Mouse (Mus musculus): Measurements from ENCODE around the gene Pigv. TPM values are rescaled to one million over a fixed set of nuclear protein-coding genes. Genes with fewer than 3 reads are reported as not detected.
A peak's percentile ranks its signal among the peaks of the same experiment; 100 is the strongest.

The Pigv gene
- total RNA-seq, 2 experiments from 2014 or later, result 8.3 to 9.6 TPM

DNA sequence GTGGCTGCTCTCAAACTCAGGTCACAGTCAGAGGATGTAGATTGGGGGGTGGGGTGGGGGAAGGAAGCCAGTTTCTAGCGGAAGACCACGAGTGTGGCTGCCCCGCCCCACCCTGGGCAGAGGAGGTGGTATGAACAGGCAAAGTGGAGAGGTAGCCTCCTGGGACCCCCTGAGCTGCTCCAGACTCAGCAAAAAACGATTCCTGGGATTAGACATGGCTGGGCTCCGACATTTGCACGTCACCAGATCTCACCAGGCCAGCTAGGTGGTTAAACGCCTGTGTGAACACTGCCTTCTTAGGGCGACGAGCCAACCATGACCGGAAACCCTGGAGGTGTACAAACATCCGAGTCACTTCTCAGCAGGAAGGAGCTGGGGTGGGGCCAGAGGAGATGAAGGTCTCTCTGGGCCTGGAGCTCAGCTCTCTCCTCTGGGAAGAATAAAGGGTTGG lies 46.8 kb downstream of the Pigv start:
- intact Hi-C loops (cut with DNase I), result no loop called here
- no peak for DNase-seq (ENCODE audit: low spot score in 2 of 2)

DNA sequence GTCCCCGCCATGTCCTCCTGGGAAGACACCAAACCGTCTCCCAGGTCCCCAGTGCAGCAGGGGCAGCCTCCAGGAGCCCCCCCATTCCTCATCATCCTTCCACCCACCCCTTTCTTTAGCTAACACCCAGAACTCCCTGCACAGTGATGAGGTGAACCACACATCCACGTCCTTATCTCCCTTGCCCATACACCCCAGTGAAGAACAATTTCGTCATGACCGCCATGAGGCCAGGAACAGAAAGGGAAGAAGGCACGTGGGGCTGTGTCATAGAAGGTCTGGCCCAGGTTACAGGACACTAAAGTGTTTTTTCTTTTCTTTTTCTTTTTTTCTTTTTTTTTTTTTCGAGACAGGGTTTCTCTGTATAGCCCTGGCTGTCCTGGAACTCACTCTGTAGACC lies 47.6 kb downstream of the Pigv start:
- intact Hi-C loops (cut with DNase I), result no loop called here
- no peak for DNase-seq (ENCODE audit: low spot score in 2 of 2)

DNA sequence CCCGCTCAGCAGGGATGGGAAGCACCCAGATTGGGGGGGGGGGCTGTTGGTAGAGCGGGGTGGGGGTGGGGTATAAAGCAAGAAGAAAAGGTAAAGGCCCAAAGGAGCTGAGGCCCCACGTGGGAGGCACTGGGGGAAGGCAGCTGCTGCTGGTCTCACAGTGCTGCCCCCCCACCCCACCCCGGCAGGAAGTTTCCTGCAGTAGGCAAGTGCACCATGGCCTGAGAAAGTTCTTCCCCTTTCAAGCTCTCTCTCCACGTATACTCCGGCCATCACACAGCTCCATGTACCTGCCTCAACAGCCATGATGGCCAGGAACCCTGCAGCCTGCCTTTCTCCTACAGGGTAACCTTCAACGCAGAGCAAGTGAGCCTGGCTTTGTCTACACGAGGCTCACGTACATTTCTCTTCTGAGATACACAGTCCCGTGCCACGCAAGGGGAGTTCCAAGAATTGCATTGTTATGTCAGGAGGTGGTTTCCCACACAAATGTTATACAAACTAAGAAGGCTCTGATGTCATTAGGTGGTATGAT lies 50.2 kb downstream of the Pigv start:
- intact Hi-C loops (cut with DNase I), result no loop called here
- DNase-seq (ENCODE audit: low spot score in 2 of 2), result no peak

DNA sequence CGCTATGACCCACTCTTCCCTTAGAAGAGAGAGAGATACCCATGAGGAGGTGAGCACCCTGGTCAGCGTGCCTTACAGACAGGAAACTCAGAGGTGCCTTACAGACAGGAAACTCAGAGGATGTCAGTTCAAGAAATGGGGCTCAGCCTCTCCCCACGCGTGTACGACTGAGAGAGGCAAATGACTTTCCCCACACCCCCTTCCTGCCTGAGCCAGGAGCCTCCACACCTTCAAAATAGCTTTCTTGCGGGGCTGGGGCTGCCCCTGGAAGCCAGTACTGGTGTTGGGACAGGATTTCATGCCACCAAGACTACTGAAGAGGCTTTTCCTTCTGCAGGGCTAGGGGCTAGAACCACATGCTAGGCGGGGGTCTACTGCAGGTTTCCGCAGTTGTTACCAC lies 51.8 kb downstream of the Pigv start:
- no peak for DNase-seq (ENCODE audit: low spot score in 2 of 2)
- intact Hi-C loops (cut with DNase I), result no loop called here

DNA sequence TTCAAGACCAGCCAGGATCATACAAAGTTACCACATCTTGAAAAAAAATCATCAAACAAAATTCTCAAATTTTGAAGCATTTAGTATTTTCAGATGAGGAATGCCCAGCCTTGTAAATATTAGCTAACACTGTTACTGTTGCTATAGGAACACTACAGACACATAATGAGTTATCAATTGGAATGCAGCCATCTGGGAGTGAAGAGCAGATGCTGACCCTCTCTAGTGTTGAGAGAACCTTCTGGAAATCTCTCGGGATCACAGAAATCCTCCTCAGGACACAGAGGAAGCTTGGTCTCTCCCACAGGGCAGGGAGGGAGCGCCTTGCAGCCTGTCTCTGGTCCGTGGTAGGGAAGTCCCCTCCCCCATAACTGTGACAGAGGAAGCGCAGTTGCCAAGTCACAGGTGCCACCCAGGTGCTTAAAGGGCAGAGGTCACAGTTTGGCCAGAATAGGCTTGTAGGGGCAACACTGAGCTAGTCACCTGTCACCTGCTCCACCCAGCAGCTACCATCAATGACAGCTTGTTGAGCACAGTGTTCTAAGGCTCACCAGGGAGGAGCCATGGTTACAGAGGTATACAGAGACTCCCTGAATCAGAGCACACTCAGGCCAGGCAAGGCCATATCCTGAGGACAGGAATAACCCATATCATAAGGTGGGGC lies 52.8 kb downstream of the Pigv start:
- intact Hi-C loops (cut with DNase I), result no loop called here
- DNase-seq (ENCODE audit: low spot score in 2 of 2), result no peak

DNA sequence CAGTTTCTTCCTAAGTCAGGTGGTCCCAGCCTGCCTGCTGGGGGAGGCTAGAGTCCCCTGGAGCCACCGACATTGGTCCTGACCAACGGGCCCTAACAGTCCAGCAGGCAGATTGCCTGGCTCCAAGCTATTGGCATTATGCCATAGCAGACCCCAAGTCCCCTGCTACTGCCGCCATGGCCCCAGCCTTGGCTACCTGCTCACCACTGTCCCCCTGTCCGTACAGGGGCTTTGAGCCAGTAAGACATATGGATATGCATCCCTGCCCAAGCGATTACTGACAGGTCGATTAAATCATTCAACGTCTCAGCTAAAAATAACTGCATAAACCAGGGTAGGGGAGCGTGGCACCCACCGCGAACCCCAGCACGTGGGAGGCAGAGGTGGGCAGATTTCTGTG lies 54.5 kb downstream of the Pigv start:
- DNase-seq (ENCODE audit: low spot score in 2 of 2), result no peak
- intact Hi-C loops (cut with DNase I), result no loop called here

DNA sequence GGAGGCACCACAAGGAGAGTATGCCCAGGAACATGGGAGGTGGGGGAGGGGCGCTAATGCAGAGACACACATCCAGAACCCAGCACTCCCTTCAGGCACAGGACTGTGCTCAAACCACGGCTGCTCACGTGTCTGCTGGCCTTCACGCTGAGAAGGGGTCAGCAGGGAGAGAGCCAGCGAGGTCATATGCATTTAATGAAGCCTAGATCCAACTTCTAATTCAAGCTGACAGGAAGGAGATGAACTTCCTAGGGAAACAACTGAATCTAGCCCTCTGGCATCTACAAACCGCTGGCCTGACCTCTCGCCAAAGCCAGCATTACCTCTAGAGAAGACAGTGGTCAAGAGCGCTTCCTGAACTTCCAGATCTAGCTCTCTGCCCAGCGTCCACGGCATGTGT lies 57.0 kb downstream of the Pigv start:
- intact Hi-C loops (cut with DNase I), result no loop called here
- DNase-seq (ENCODE audit: low spot score in 2 of 2), result no peak

DNA sequence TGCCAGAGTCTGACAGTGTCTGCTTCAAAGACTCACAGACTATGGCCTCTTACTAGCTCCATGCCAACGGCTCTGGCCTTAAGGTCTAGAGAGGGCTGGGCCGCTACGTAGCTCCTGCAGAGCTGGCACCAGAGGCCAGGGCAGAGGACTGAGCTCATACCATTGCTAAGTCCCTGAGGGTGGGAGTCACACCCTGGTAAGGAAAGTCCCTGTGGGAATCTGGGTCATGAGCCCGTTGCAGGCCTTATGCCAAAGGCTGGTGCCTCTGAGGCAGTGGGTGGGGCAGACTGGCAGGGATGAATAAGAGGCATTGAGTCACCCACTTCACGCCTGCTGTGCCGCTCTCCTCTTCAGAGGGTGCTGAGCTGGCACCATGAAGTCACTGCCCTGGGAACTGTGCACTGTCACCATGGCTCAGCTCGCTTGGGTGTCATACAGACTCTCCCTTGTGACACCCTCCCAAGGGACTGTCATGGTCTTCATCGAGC lies 58.1 kb downstream of the Pigv start:
- intact Hi-C loops (cut with DNase I), result no loop called here

DNA sequence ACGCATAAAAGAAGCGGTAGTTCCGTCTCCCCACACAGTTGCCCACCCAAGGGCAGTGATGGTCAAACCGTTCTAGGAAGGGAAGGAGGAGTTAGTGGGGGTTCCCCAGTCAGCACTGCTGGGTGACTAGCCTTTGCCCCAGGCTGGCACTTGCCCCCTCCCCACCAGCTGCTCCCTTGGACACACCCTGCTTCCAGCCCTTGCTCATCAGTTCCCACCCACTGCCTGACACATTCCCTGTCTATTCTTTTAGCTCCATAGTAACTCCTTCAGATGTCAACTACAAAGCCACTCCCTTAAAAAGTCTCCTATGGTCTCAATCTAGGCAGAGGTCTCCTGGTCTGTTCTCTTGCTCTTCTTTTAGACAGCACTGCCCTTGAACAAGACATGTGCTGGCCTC lies 58.6 kb downstream of the Pigv start:
- intact Hi-C loops (cut with DNase I), result no loop called here

More for the DNA sequence above, 58.1 kb downstream of the Pigv start:
- peak; percentile 73 to 76 for DNase-seq (ENCODE audit: low spot score in 2 of 2)

DNA sequence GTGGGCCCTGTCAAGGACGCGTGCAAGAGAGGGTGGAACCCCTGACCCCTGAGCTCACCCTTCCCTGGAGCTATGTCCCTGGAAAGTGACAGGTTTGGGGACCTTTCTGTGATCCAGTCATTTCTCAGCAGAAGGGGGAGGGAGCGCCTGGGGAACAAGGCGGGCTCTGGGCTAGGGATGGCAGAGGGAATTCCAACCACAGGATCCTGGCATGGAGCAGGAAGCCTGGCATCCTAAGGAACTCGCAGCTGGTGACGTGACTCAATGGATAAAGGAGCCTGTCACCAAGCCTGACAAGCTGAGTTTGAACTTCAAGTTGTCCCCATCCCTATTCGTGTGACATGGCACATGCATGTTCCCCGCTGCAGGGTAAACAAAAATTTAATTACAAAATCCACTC lies 59.4 kb downstream of the Pigv start:
- intact Hi-C loops (cut with DNase I), result no loop called here

More for the DNA sequence above, 58.6 kb downstream of the Pigv start:
- DNase-seq (ENCODE audit: low spot score in 2 of 2), result no peak

DNA sequence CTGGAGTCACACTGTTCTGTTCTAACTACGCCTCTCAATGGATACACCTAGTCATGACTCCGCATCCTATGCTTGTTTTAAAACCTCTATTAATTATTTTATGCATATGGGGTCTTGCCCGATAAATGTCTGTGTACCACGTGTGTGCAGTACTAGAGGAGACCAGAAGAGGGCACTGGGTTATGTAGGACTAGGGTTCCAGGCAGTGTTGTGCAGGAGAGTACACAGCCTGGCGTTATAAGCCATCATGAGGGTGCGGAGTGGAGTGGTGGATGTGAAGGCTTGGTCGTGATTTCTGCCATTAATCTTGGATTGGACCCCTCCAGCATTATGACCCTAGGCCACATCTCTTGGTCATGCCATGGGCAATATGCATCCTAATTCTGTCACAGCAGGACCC lies 60.0 kb downstream of the Pigv start:
- DNase-seq (ENCODE audit: low spot score in 2 of 2), result no peak
- intact Hi-C loops (cut with DNase I), result no loop called here

More for the DNA sequence above, 59.4 kb downstream of the Pigv start:
- no peak for DNase-seq (ENCODE audit: low spot score in 2 of 2)

DNA sequence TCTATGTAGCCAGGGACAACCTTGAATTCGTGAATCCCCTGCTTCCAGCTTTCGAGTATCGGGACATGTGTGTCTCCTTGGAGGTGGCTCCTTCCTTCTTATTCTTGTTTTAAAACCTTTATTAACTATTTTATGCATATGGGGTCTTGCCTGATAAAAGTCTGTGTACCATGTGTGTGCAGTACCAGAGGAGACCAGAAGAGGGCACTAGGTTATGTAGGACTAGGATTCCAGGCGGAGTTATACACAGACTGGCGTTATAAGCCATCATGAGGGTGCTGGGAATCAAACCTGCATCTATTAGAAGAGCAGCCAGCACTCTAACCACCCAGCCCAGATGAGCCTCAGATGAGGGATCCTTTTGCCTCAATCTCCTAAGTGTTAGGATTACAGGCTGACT lies 60.6 kb downstream of the Pigv start:
- no peak for DNase-seq (ENCODE audit: low spot score in 2 of 2)
- intact Hi-C loops (cut with DNase I), result no loop called here

Small RNA genes lying within 50 kb of the gene (microRNA-seq; reads per million reads assigned to microRNA genes)
- gene Mir7227, result not detected

Other genes with a start within 250 kb of the Pigv start
- gene Tent5b, start 192.5 kb downstream of the Pigv start, total RNA-seq (2021), result not detected
- 100 to 1,000 TPM; 168 to 210 TPM for gene Trnp1, start 174.1 kb downstream of the Pigv start, total RNA-seq (2021)
- not detected for gene Kdf1, start 153.7 kb downstream of the Pigv start, total RNA-seq (2021)
- gene Nudc, start 126.7 kb downstream of the Pigv start, total RNA-seq (2021), result 100 to 1,000 TPM; 139 to 143 TPM
- not detected for gene Nr0b2, start 119.3 kb downstream of the Pigv start, total RNA-seq (2021)
- gene Gpatch3, start 97.9 kb downstream of the Pigv start, total RNA-seq (2021), result 10 to 100 TPM in 1 of 2 experiments, 1 to 10 TPM in 1; 9.2 to 10.3 TPM
- gene Gpn2, start 88.3 kb downstream of the Pigv start, total RNA-seq (2021), result 10 to 100 TPM in 1 of 2 experiments, 1 to 10 TPM in 1; 9.5 to 10.7 TPM
- gene Sfn, start 70.5 kb downstream of the Pigv start, total RNA-seq (2021), result 1 to 10 TPM; 1.9 to 2.5 TPM
- gene Zdhhc18, start 22.5 kb downstream of the Pigv start, total RNA-seq (2021), result 10 to 100 TPM; 37.6 to 40.6 TPM
- gene Arid1a, start 84.1 kb upstream of the Pigv start, total RNA-seq (2021), result 10 to 100 TPM; 76.5 to 96.1 TPM
- 10 to 100 TPM in 1 of 2 experiments, 1 to 10 TPM in 1; 9.9 to 13.6 TPM for gene Rps6ka1, start 215.2 kb upstream of the Pigv start, total RNA-seq (2021)